Mouse (Mus musculus): Measurements from ENCODE around the gene Mmp15.

GRCm38 (mm10) chr8:95306431-95306830 is 45.6 kb upstream of the Mmp15 start, which contains the start of gene Cngb1:
- no peak for TF ChIP-seq CTCF (IDR thresholded peaks at IDR 0.05; ENCODE audit: low read depth, low read length)
- no peak for TF ChIP-seq EP300 (IDR thresholded peaks at IDR 0.05; ENCODE audit: insufficient read depth, low read depth, low read length)
